Mouse (Mus musculus): ENCODE data around the gene Plet1.

DNA sequence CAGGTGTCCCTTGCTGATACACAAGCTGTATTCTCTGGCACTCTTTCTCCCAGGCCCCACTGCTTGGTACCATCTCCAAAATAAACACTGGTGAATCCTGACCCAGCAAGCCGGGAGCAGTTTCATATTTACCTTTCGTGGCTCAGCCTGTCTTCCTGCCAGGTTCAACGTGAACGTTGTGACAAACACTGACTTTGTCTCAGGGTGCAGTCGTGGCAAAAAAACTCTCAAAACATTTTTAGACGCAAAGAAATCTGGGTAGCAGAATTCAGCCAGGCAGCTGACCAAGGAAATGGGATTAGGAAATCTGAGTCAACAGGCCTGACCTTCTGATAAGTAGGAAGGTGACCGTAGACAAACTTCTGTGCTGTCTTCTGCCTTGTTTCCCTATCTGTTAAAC is 13.2 kb downstream of the Plet1 start:
- TF ChIP-seq CTCF (IDR thresholded peaks at IDR 0.05; ENCODE audit: low read depth) (no peak), EP300 (IDR thresholded peaks at IDR 0.05; ENCODE audit: low read depth) (no peak)
